Mouse (Mus musculus) heart, embryonic 16.5 days (tissue): ENCODE data around the gene Rnf115. TPM values are rescaled to one million over a fixed set of nuclear protein-coding genes. Genes with fewer than 3 reads are reported as not detected.
"Not testable (repeated sequence)": the region's sequence is repeated elsewhere in the genome, so short reads cannot be mapped to it uniquely, and the experiment has no call there.

ENCODE experiments used
- ATAC-seq: fragments of 200-750 bp; cut with Nextera tagmentation; replicated peaks from 2 replicates; pipeline ENCODE4 v1.8.0; 2017; ENCODE audit warnings: moderate number of reproducible peaks; ENCODE audit not compliant: insufficient read depth, low FRiP score; ENCODE audit errors: extremely low read depth
- H3K27ac ChIP-seq: fragments of 300-500 bp; sonication (generic); 2 replicates; pipeline ENCODE4 v1.5.1; 2014; ENCODE audit warnings: mild to moderate bottlenecking, low read length, control low read depth, moderate library complexity
- H3K27me3 ChIP-seq: fragments of 300-500 bp; sonication (generic); 2 replicates; pipeline ENCODE4 v1.6.1; 2014; ENCODE audit warnings: low read length, mixed read lengths; ENCODE audit not compliant: control insufficient read depth, insufficient read depth
- H3K36me3 ChIP-seq: fragments of 300-500 bp; sonication (generic); 2 replicates; pipeline ENCODE4 v1.6.1; 2014; ENCODE audit not compliant: control insufficient read depth, insufficient read depth
- H3K4me1 ChIP-seq: fragments of 300-500 bp; sonication (generic); 2 replicates; pipeline ENCODE4 v1.6.1; 2014; ENCODE audit warnings: low read length, mixed read lengths; ENCODE audit not compliant: control insufficient read depth, insufficient read depth
- H3K4me2 ChIP-seq: fragments of 300-500 bp; sonication (generic); 2 replicates; pipeline ENCODE4 v1.6.1; 2014; ENCODE audit warnings: low read depth, mild to moderate bottlenecking, control low read depth, low read length
- H3K4me3 ChIP-seq: fragments of 300-500 bp; sonication (generic); 2 replicates; pipeline ENCODE4 v1.5.1; 2014; ENCODE audit warnings: mild to moderate bottlenecking, control low read depth, low read length
- H3K9ac ChIP-seq: fragments of 300-500 bp; sonication (generic); 2 replicates; pipeline ENCODE4 v1.6.1; 2014; ENCODE audit warnings: low read length, control low read depth
- H3K9me3 ChIP-seq: fragments of 300-500 bp; sonication (generic); replicated peaks from 2 replicates; pipeline ENCODE4 v1.6.1; 2016; ENCODE audit warnings: low read length; ENCODE audit not compliant: control insufficient read depth
- WGBS: fragments of 180-500 bp; shearing (Covaris S2); extraction: QIAGEN DNeasy Blood & Tissue Kit; methylation state at CpG from one replicate; pipeline ENCODE4 v1.1.7; 2014; 5-methylcytosine and 5-hydroxymethylcytosine counted together
- polyA plus RNA-seq: library from polyadenylated mRNA; unstranded; fragments of >200 nt; fragmentation: Nextera tagmentation; extraction: Ambion mirVana; gene quantifications from 2 replicates; pipeline ENCODE4 v1.2.1, GENCODE M21; 2015

The Rnf115 gene
- polyA plus RNA-seq, 1 experiment from 2014 or later = 39.7 TPM

GRCm38 (mm10) chr3:96727828-96728633, 567 bp downstream of the Rnf115 start:
- H3K4me2 ChIP-seq = peak overlapping the region; percentile 74
- peaks cover 22% of the 10 kb centered on the region for H3K4me1 ChIP-seq
- H3K27me3 ChIP-seq = no peaks in the 10 kb centered on the region
- peak; percentile 40 for ATAC-seq
- H3K27ac ChIP-seq = peak overlapping the region; percentile 88
- 1% methylated on average over 42 of the region's 42 CpGs for WGBS
- peak overlapping the region; percentile 91 for H3K9ac ChIP-seq
- no peaks in the 10 kb centered on the region for H3K9me3 ChIP-seq
- no peaks in the 10 kb centered on the region for H3K36me3 ChIP-seq
- peak overlapping the region; percentile 90 for H3K4me3 ChIP-seq

- WGBS = 40% methylated on average over 7 of the region's 7 CpGs
- H3K9ac ChIP-seq = peak overlapping the region; percentile 91
- no peaks in the 10 kb centered on the region for H3K27me3 ChIP-seq
- H3K4me2 ChIP-seq = peak overlapping the region; percentile 74
- H3K4me1 ChIP-seq = peaks cover 22% of the 10 kb centered on the region
- ATAC-seq = no peak
- peak overlapping the region; percentile 90 for H3K4me3 ChIP-seq
- H3K9me3 ChIP-seq = no peaks in the 10 kb centered on the region
- peak overlapping the region; percentile 88 for H3K27ac ChIP-seq
- H3K36me3 ChIP-seq = no peaks in the 10 kb centered on the region
These were observed 1.4 kb downstream of the Rnf115 start for GRCm38 (mm10) chr3:96728634-96729402.

GRCm38 (mm10) chr3:96729403-96729784, 1.9 kb downstream of the Rnf115 start:
- ATAC-seq = no peak
- H3K4me2 ChIP-seq = no peak overlapping the region
- no peaks in the 10 kb centered on the region for H3K27me3 ChIP-seq
- H3K9ac ChIP-seq = no peak overlapping the region
- WGBS = 48% methylated on average over 3 of the region's 3 CpGs
- H3K27ac ChIP-seq = no peak overlapping the region
- no peak overlapping the region for H3K4me3 ChIP-seq
- no peaks in the 10 kb centered on the region for H3K9me3 ChIP-seq
- peaks cover 23% of the 10 kb centered on the region for H3K4me1 ChIP-seq
- no peaks in the 10 kb centered on the region for H3K36me3 ChIP-seq

DNA sequence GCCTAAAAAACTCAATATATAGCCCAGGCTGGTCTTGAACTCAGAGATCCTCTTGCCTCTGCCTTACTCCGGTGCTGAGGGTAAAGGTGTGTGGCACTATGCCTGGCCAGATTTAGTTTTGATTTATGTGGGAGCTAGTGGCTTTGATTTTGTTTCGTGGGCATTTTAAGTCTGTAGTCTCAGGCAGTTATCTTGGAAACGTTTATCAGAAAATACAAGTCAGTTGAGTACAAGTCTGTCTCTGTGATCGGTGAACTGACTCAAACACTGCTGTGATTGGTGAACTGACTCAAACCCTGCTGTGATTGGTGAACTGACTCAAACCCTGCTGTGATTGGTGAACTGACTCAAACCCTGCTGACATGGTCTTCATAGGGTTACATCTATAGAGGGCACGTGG, 3.3 kb downstream of the Rnf115 start:
- no peak overlapping the region for H3K4me2 ChIP-seq
- ATAC-seq = no peak
- H3K27me3 ChIP-seq = no peaks in the 10 kb centered on the region
- peaks cover 25% of the 10 kb centered on the region for H3K4me1 ChIP-seq
- no peak overlapping the region for H3K27ac ChIP-seq
- no peak overlapping the region for H3K9ac ChIP-seq
- no peaks in the 10 kb centered on the region for H3K9me3 ChIP-seq
- WGBS = 55% methylated on average over 5 of the region's 5 CpGs
- H3K4me3 ChIP-seq = no peak overlapping the region
- no peaks in the 10 kb centered on the region for H3K36me3 ChIP-seq

DNA sequence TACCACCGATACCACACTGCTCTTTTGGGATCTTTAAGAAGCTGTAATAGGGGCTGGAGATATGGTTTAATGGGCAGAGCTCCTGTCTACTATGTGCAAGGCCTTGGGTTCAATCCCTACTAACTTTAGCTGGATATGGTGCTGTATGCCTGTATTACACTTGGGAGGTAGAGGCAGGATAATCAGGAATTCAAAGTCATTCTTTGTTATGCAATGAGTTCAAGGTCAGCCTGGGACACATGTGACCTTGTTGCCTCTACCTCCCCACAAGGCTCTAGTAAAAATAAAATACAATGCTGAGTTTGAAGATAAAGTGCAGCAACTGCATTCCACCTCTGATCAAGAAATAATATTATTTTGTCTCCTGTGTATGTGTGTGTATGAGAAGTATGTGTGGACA, 6.5 kb downstream of the Rnf115 start:
- Histone ChIP-seq H3K27ac (no peak overlapping the region), H3K9ac (no peak overlapping the region), H3K9me3 (no peaks in the 10 kb centered on the region), H3K4me3 (no peak overlapping the region), H3K36me3 (no peaks in the 10 kb centered on the region), H3K4me2 (no peak overlapping the region), H3K27me3 (no peaks in the 10 kb centered on the region), H3K4me1 (peaks cover 21% of the 10 kb centered on the region)
- 86% methylated on average over 1 of the region's 1 CpGs for WGBS
- no peak for ATAC-seq

DNA sequence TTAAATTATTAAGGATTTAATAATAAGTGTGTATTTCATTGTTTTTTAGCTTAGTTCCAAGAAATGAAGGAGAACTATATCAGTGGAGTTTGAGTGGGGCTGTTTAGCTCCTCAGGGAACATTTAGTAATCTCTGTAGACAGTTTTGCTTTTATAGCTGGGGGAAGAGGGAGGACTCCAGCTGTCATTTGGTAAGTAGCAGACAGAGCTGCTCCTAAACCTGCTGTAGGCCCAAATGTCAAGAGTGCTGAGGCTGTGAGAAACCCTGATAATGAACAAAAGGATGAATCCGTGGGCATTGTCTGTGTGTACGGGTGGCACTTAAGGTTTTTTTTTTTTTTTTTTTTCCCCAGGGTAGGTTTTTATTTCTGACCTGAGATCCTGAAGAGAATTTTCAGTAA, 7.7 kb downstream of the Rnf115 start:
- no peak overlapping the region for H3K4me2 ChIP-seq
- peaks cover 13% of the 10 kb centered on the region for H3K4me1 ChIP-seq
- no peak overlapping the region for H3K4me3 ChIP-seq
- ATAC-seq = no peak
- WGBS = 81% methylated on average over 2 of the region's 2 CpGs
- no peaks in the 10 kb centered on the region for H3K27me3 ChIP-seq
- no peak overlapping the region for H3K27ac ChIP-seq
- no peak overlapping the region for H3K9ac ChIP-seq
- H3K36me3 ChIP-seq = no peaks in the 10 kb centered on the region
- no peaks in the 10 kb centered on the region for H3K9me3 ChIP-seq

DNA sequence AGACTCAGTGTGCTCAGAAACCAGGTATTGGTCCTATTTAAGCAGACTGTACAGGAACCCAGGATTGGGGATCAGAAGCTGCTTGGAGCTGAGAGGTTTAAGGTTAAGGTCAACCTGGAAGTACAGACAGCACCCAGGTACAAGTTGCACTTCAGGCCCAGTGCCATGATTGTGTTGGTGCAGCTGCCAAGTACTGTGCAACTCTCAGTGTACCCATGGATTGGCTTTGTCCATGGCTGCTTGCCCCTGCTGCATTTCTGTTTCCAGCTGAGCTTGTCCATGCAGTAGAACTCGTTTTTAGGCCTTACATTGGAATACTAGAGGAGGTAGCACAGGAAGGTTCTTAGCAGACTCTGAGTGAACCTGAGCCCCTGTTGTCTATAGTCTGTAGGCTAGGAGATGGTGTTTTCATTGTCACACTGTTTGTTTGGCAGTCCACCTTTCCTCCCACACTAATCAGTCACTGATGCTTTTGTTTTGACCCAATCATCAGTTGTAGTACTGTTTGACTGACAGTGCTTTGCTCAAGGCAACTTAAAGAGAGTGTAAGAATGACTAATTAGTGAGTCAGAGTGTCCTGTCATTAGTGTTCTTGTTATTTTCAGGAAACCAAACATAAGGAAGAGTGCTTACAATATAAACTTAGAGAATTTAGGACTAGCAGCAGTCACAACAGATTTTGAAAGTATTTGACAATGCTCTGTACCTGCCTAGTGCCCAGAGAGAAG, 9.7 kb downstream of the Rnf115 start:
- Histone ChIP-seq H3K27ac (no peak overlapping the region), H3K36me3 (no peaks in the 10 kb centered on the region), H3K4me3 (no peak overlapping the region), H3K4me1 (peaks cover 5% of the 10 kb centered on the region; the same call in 1 of the 2 replicates), H3K27me3 (no peaks in the 10 kb centered on the region), H3K9me3 (no peaks in the 10 kb centered on the region), H3K4me2 (no peak overlapping the region), H3K9ac (no peak overlapping the region)
- 34% methylated on average over 1 of the region's 1 CpGs for WGBS
- no peak for ATAC-seq

GRCm38 (mm10) chr3:96737995-96738394, 10.5 kb downstream of the Rnf115 start:
- ATAC-seq = no peak
- WGBS = 88% methylated on average over 1 of the region's 1 CpGs
- no peaks in the 10 kb centered on the region for H3K9me3 ChIP-seq
- H3K9ac ChIP-seq = no peak overlapping the region
- no peak overlapping the region for H3K27ac ChIP-seq
- H3K36me3 ChIP-seq = no peaks in the 10 kb centered on the region
- H3K4me3 ChIP-seq = no peak overlapping the region
- H3K4me2 ChIP-seq = no peak overlapping the region
- peaks cover 9% of the 10 kb centered on the region; the same call in 1 of the 2 replicates for H3K4me1 ChIP-seq
- no peaks in the 10 kb centered on the region for H3K27me3 ChIP-seq

DNA sequence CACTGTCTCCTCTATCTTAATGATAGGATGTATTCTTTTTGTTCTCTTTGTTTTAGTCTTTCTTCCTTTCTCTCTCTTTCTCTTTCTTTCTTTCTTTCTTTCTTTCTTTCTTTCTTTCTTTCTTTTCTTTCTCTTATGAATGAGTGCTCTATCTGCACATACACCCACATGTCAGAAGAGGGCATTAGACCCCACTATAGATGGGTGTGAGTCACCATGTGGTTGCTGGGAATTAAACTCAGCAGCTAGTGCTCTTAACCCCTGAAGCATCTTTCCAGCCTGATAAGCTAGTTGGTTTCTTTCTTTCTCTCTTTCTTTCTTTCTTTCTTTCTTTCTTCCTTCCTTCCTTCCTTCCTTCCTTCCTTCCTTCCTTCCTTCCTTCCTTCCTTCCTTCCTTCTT, 12.8 kb downstream of the Rnf115 start:
- not testable (repeated sequence) for H3K4me2 ChIP-seq, H3K9me3 ChIP-seq, H3K4me3 ChIP-seq, H3K36me3 ChIP-seq, ATAC-seq, H3K27ac ChIP-seq, H3K9ac ChIP-seq, H3K27me3 ChIP-seq, H3K4me1 ChIP-seq
